Mouse (Mus musculus): ENCODE measurements at regions not wholly inside any gene's neighbourhood (a gene's known extent, or its start where the extent isn't known, plus 50 kb on each side); places are given as distances from the start of the nearest gene placed in this dataset.

DNA sequence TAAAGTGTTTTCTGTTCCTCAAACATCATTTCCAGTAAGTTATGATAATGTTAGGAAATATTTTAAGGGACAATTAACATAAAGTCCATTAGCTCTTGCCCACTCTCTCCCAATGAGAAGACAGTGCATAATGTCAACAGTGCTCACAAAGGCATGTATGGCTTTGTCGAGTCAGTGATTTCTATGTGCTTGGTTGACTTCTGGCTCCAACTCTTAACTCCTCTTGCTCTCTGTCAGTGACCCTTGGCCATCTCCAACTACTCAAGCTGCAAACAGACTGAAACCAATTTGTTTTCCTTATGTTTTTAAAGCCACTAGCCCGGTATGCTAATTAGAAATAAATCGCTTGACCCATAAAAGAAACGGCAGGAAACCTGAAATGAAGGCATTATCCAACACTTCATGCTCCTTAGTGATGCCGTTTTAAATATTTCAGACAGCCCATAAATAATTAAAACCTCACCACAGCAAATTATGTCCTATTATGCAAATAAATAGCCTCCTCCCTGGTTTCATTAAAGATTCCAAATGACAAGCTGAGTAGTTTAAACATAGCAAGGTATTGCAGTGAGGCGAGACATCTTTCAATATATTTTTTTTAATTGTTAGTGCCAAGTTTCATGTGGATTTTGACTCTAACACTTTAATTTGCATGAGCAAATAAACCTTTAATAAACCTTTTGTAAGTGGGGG lies 1864.6 kb upstream of the Tenm3 start:
- no peak for DNase-seq (ENCODE audit: low read depth)

DNA sequence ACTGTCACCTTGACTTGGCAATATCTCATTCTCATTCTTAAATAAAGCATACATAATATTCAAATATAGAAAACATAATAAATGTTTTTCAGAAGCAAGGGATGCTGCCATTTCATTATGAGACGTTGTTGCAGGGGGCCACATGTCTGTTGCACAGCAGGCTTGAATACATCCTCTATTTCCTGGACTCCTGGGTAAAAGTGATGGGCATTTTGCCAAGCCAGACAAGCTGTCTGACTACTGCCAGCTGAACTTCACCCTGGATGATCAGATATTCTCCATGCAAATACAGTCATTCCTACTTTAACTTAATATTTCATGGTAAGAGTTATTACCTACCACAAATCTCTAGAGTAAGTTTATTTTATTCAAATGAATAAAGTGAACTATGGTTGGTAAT lies 1860.5 kb upstream of the Tenm3 start:
- peak; percentile 12 for DNase-seq (ENCODE audit: low read depth)

GRCm38 (mm10) chr8:50689033-50689432 lies 1845.3 kb upstream of the Tenm3 start:
- no peak for DNase-seq (ENCODE audit: low read depth)

- DNase-seq (ENCODE audit: low read depth), result no peak
These were observed 1821.6 kb upstream of the Tenm3 start for GRCm38 (mm10) chr8:50665357-50665756.

Data from 416B (cell line).